10 mouse cellular contexts compared by ENCODE assay signal in genomic region chr14:121314934-121315333, GRCm38 (mm10).
A peak's percentile ranks its signal among the peaks of the same experiment; 100 is the strongest.
DNase-seq lines count a peak whose midpoint lies in the region; ATAC-seq and TF ChIP-seq lines count a peak whose summit lies in the region.
"Had no signal": no experiment of that assay in that cellular context is flagged by ENCODE, and none has a peak within 500 bp of the region (broad histone marks: within the 10 kb centered on the region; RNA-seq: fewer than 3 reads in every experiment).

No protein-coding gene starts in this region.

- 0 out of 2 replicates have a peak, but pooled peaks cover 4% of the 10 kb centered on the region for H3K36me3 ChIP-seq in heart, embryonic 12.5 days
- H3K36me3 ChIP-seq in heart, adult 2 months (ENCODE audit: control insufficient read depth, insufficient read depth, low read length) = peaks cover 5% of the 10 kb centered on the region; the same call in 1 of the 2 replicates
- no peaks in the 10 kb centered on the region for H3K36me3 ChIP-seq in lung, embryonic 16.5 days (ENCODE audit: control insufficient read depth, insufficient read depth, low read length)
- no peaks in the 10 kb centered on the region for H3K36me3 ChIP-seq in lung, postnatal 0 days (ENCODE audit: insufficient read depth, low read length)
- peaks cover 0 to 17% of the 10 kb centered on the region in 2 experiments; a peak in 2 of 4 replicates for H3K36me3 ChIP-seq in MEL (ENCODE audit: control insufficient read depth in 1 of 2, insufficient read depth in 2 of 2, low read length in 2 of 2)
- H3K36me3 ChIP-seq: hindbrain, embryonic 15.5 days had no signal

- H3K4me3 ChIP-seq in heart, embryonic 12.5 days = no peak overlapping the region
- H3K4me3 ChIP-seq in heart, adult 2 months = no peak overlapping the region
- H3K4me3 ChIP-seq in lung, embryonic 16.5 days (ENCODE audit: low read length) = no peak overlapping the region
- no peak overlapping the region for H3K4me3 ChIP-seq in lung, postnatal 0 days (ENCODE audit: low read depth, low read length)
- no peak overlapping the region for H3K4me3 ChIP-seq in MEL (ENCODE audit: control insufficient read depth in 1 of 2, insufficient read depth in 1 of 2, low read depth in 2 of 2, low read length in 2 of 2)
- H3K4me3 ChIP-seq in layer of hippocampus, adult 2 months = no peak overlapping the region
- H3K4me3 ChIP-seq: hindbrain, embryonic 15.5 days had no signal

- no peaks in the 10 kb centered on the region for H3K9me3 ChIP-seq in heart, embryonic 12.5 days (replicated peaks)
- H3K9me3 ChIP-seq in lung, embryonic 16.5 days (ENCODE audit: control insufficient read depth, low read length) = no peaks in the 10 kb centered on the region
- no peaks in the 10 kb centered on the region for H3K9me3 ChIP-seq in lung, postnatal 0 days (ENCODE audit: low read length)
- H3K9me3 ChIP-seq in MEL (replicated peaks; ENCODE audit: insufficient read depth, low read length) = no peaks in the 10 kb centered on the region
- H3K9me3 ChIP-seq: hindbrain, embryonic 15.5 days had no signal

- intact Hi-C loops in heart, adult 2 months (cut with DNase I) = loop anchor here (5.0 kb wide), 2 partner anchors 37 to 62 kb away; no protein-coding TSS in a partner anchor

- 37% methylated on average over 3 of the region's 3 CpGs for WGBS in heart, embryonic 12.5 days
- 41% methylated on average over 3 of the region's 3 CpGs for WGBS in heart, adult 2 months
- 56% methylated on average over 3 of the region's 3 CpGs for WGBS in lung, embryonic 16.5 days
- 38% methylated on average over 3 of the region's 3 CpGs for WGBS in lung, postnatal 0 days

- no peak for TF ChIP-seq CTCF in heart, adult 2 months (IDR thresholded peaks at IDR 0.05)
- no peak for TF ChIP-seq CTCF in lung, postnatal 0 days (IDR thresholded peaks at IDR 0.05)
- TF ChIP-seq CTCF in MEL (IDR thresholded peaks at IDR 0.05 in 2 of 3, conservative IDR thresholded peaks at IDR 0.05 in 1 of 3; ENCODE audit: control insufficient read depth in 1 of 3, insufficient read depth in 1 of 3, low read depth in 2 of 3, low read length in 3 of 3, poor library complexity in 1 of 3, severe bottlenecking in 1 of 3) = no peak
- no peak for TF ChIP-seq CTCF in layer of hippocampus, adult 2 months (conservative IDR thresholded peaks at IDR 0.05)

- H3K27ac ChIP-seq in heart, embryonic 12.5 days (ENCODE audit: poor library complexity, severe bottlenecking) = peak overlapping the region; percentile 69
- H3K27ac ChIP-seq in heart, adult 2 months = no peak overlapping the region
- H3K27ac ChIP-seq in lung, embryonic 16.5 days (ENCODE audit: low read length) = no peak overlapping the region
- H3K27ac ChIP-seq in lung, postnatal 0 days (ENCODE audit: low read length) = no peak overlapping the region
- no peak overlapping the region for H3K27ac ChIP-seq in MEL (ENCODE audit: control insufficient read depth, low read depth, low read length)
- H3K27ac ChIP-seq in layer of hippocampus, adult 2 months = no peak overlapping the region
- H3K27ac ChIP-seq: hindbrain, embryonic 15.5 days had no signal

- TF ChIP-seq RAD21 in MEL (IDR thresholded peaks at IDR 0.05; ENCODE audit: low read depth, low read length) = no peak

- peaks cover 82% of the 10 kb centered on the region for H3K4me1 ChIP-seq in heart, embryonic 12.5 days (replicated peaks)
- peaks cover 41% of the 10 kb centered on the region for H3K4me1 ChIP-seq in heart, adult 2 months (ENCODE audit: control insufficient read depth, insufficient read depth, low read length)
- H3K4me1 ChIP-seq in lung, embryonic 16.5 days (replicated peaks; ENCODE audit: control insufficient read depth, insufficient read depth, low read length) = peaks cover 25% of the 10 kb centered on the region
- H3K4me1 ChIP-seq in lung, postnatal 0 days (ENCODE audit: insufficient read depth, low read depth, low read length) = peaks cover 11% of the 10 kb centered on the region
- peaks cover 3 to 18% of the 10 kb centered on the region in 2 experiments for H3K4me1 ChIP-seq in MEL (ENCODE audit: control insufficient read depth in 1 of 2, insufficient read depth in 2 of 2, low read length in 2 of 2)

- DNase-seq in heart, adult 2 months = no peak
- DNase-seq in lung, postnatal 0 days (ENCODE audit: low spot score) = no peak
- DNase-seq in MEL (ENCODE audit: low read depth, low spot score) = peak; percentile 30
- peak; percentile 20 to 42 for DNase-seq in kidney, postnatal 36 days
- DNase-seq in B cell, adult 2 months = no peak
- no peak for DNase-seq in layer of hippocampus, adult 2 months (ENCODE audit: low spot score in 2 of 2)
- DNase-seq: liver, postnatal 0 days had no signal

- no peaks in the 10 kb centered on the region for H3K27me3 ChIP-seq in heart, embryonic 12.5 days (replicated peaks)
- no peaks in the 10 kb centered on the region for H3K27me3 ChIP-seq in heart, adult 2 months (ENCODE audit: control insufficient read depth, insufficient read depth, low read length)
- no peaks in the 10 kb centered on the region for H3K27me3 ChIP-seq in lung, embryonic 16.5 days (ENCODE audit: control insufficient read depth, insufficient read depth, low read depth, low read length)
- H3K27me3 ChIP-seq in lung, postnatal 0 days (replicated peaks; ENCODE audit: insufficient read depth, low read length) = no peaks in the 10 kb centered on the region
- H3K27me3 ChIP-seq in MEL (ENCODE audit: control insufficient read depth in 1 of 2, insufficient read depth in 2 of 2, low read length in 2 of 2) = no peaks in the 10 kb centered on the region
- H3K27me3 ChIP-seq: hindbrain, embryonic 15.5 days had no signal

- no peak overlapping the region for H3K9ac ChIP-seq in heart, embryonic 12.5 days
- no peak overlapping the region for H3K9ac ChIP-seq in heart, adult 2 months (ENCODE audit: low read depth, low read length)
- no peak overlapping the region for H3K9ac ChIP-seq in lung, embryonic 16.5 days (ENCODE audit: low read length)
- no peak overlapping the region for H3K9ac ChIP-seq in lung, postnatal 0 days (replicated peaks; ENCODE audit: low read depth)
- H3K9ac ChIP-seq in MEL (ENCODE audit: control insufficient read depth, low read depth, low read length, poor library complexity, severe bottlenecking) = no peak overlapping the region
- H3K9ac ChIP-seq: hindbrain, embryonic 15.5 days; liver, postnatal 0 days had no signal

- peak; percentile 37; the same call in 1 of the 2 replicates for ATAC-seq in heart, embryonic 12.5 days (ENCODE audit: insufficient number of reproducible peaks, low FRiP score)
- peak; percentile 44; the same call in 1 of the 2 replicates for ATAC-seq in lung, embryonic 16.5 days (ENCODE audit: low read depth)
- ATAC-seq in lung, postnatal 0 days = no peak

- no peak for TF ChIP-seq EP300 in heart, adult 2 months (IDR thresholded peaks at IDR 0.05; ENCODE audit: insufficient read depth, low read depth, low read length)
- no peak for TF ChIP-seq EP300 in lung, postnatal 0 days (IDR thresholded peaks at IDR 0.05)
- no peak for TF ChIP-seq EP300 in MEL (IDR thresholded peaks at IDR 0.05; ENCODE audit: low read depth in 1 of 2, low read length in 2 of 2)

- H3K79me2 ChIP-seq in heart, adult 2 months (replicated peaks; ENCODE audit: control insufficient read depth, insufficient read depth, low read length) = peaks cover 5% of the 10 kb centered on the region
- H3K79me2 ChIP-seq in MEL (ENCODE audit: control insufficient read depth, insufficient read depth, low read length, poor library complexity) = peaks cover 62% of the 10 kb centered on the region

- no peak overlapping the region for H3K4me2 ChIP-seq in heart, embryonic 12.5 days
- H3K4me2 ChIP-seq in lung, embryonic 16.5 days (ENCODE audit: low read depth, low read length) = no peak overlapping the region
- H3K4me2 ChIP-seq in lung, postnatal 0 days (replicated peaks; ENCODE audit: low read depth, low read length) = no peak overlapping the region
- H3K4me2 ChIP-seq: hindbrain, embryonic 15.5 days had no signal

- no peak for TF ChIP-seq POLR2A in heart, adult 2 months (IDR thresholded peaks at IDR 0.05; ENCODE audit: insufficient read depth, low read depth, low read length)
- no peak for TF ChIP-seq POLR2A in MEL (IDR thresholded peaks at IDR 0.05; ENCODE audit: control insufficient read depth in 1 of 2, insufficient read depth in 1 of 2, low read depth in 1 of 2, low read length in 2 of 2, poor library complexity in 1 of 2)

TF ChIP-seq in MEL, 35 proteins besides CTCF, POLR2A, EP300 and RAD21:
- no peak for TF ChIP-seq JUND (IDR thresholded peaks at IDR 0.05; ENCODE audit: low read depth, low read length)
- no peak for TF ChIP-seq ZNF384 (IDR thresholded peaks at IDR 0.05; ENCODE audit: low read depth, low read length)
- no peak for TF ChIP-seq USF2 (IDR thresholded peaks at IDR 0.05; ENCODE audit: borderline replicate concordance in 1 of 2, insufficient read depth in 1 of 2, low read depth in 1 of 2, low read length in 2 of 2)
- no peak for TF ChIP-seq ZC3H11A (IDR thresholded peaks at IDR 0.05; ENCODE audit: low read depth, low read length)
- TF ChIP-seq MYB (IDR thresholded peaks at IDR 0.05; ENCODE audit: low read depth, low read length) = no peak
- TF ChIP-seq SMC3 (IDR thresholded peaks at IDR 0.05; ENCODE audit: low read depth, low read length) = no peak
- TF ChIP-seq TAL1 (IDR thresholded peaks at IDR 0.05; ENCODE audit: low read length) = no peak
- TF ChIP-seq TBP (IDR thresholded peaks at IDR 0.05; ENCODE audit: low read depth, low read length) = no peak
- no peak for TF ChIP-seq ZMIZ1 (IDR thresholded peaks at IDR 0.05; ENCODE audit: low read depth, low read length)
- TF ChIP-seq ETS1 (IDR thresholded peaks at IDR 0.05; ENCODE audit: low read depth, low read length) = no peak
- TF ChIP-seq CHD2 (IDR thresholded peaks at IDR 0.05; ENCODE audit: low read length) = no peak
- no peak for TF ChIP-seq HCFC1 (IDR thresholded peaks at IDR 0.05; ENCODE audit: low read depth, low read length)
- no peak for TF ChIP-seq BHLHE40 (IDR thresholded peaks at IDR 0.05; ENCODE audit: borderline replicate concordance, low read depth, low read length)
- no peak for TF ChIP-seq SIN3A (IDR thresholded peaks at IDR 0.05; ENCODE audit: low read length)
- TF ChIP-seq MAX (IDR thresholded peaks at IDR 0.05; ENCODE audit: low read length) = no peak
- TF ChIP-seq POLR2AphosphoS5 (IDR thresholded peaks at IDR 0.05; ENCODE audit: borderline replicate concordance, low read depth, low read length) = no peak

Comparison
In these comparisons a context has a peak if more than half of its experiments do, and no peak if none do; other contexts are left out.
1. DNase-seq: peak in MEL (single experiment) and kidney, postnatal 36 days (2 of 2); none in heart, adult 2 months (0 of 2), lung, postnatal 0 days (single experiment), B cell, adult 2 months (0 of 2) and layer of hippocampus, adult 2 months (0 of 2).